Mouse (Mus musculus) erythroblast, embryonic 14.5 days (primary cell): Measurements from ENCODE around the gene Pla2g12b.

Source experiments
- GATA1 ChIP-seq: IDR thresholded peaks from 2 replicates; pipeline ENCODE4 v1.6.1; 2012; ENCODE audit warnings: low read length, inconsistent platforms, mixed read lengths
- TAL1 ChIP-seq: IDR thresholded peaks from 3 replicates; pipeline ENCODE4 v1.6.1; 2012; ENCODE audit warnings: low read length, inconsistent platforms, mixed read lengths

GRCm38 (mm10) chr10:59416623-59417022 is 13.2 kb downstream of the Pla2g12b start:
- TF ChIP-seq TAL1 (no peak), GATA1 (no peak)
